In the genomic region with DNA sequence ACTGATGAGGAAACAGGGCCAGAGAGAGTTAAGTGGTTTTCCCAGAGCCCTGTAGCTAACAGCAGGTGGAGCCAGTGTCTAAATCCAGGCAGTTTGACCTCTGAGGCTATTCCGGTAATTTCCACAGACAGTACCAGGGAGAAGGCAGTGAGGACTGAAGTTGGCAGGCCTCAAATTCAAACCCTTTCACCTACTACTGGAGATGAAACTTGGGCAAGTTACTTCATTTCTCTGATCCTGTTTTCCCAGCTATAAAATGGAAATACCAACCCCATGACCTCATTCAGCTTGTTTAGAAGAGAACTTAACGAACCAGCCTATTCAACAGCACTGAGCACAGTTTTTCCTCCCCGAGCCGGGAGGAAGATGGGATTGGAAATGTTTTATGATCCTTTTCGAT, we compare ENCODE assay signal across 8 mouse cellular contexts. TPM values are rescaled to one million over a fixed set of nuclear protein-coding genes. Genes with fewer than 3 reads are reported as not detected.
DNase-seq lines count a peak whose midpoint lies in the region; ATAC-seq and TF ChIP-seq lines count a peak whose summit lies in the region.
"Had no signal": no experiment of that assay in that cellular context is flagged by ENCODE, and none has a peak within 500 bp of the region (broad histone marks: within the 10 kb centered on the region; RNA-seq: fewer than 3 reads in every experiment).

No protein-coding gene starts in this region.

- H3K4me3 ChIP-seq in hindbrain, embryonic 10.5 days = no peak overlapping the region
- no peak overlapping the region for H3K4me3 ChIP-seq in midbrain, embryonic 15.5 days
- H3K4me3 ChIP-seq: erythroblast, embryonic 14.5 days had no signal

- peak; percentile 18; the same call in 1 of the 2 replicates for ATAC-seq in midbrain, embryonic 15.5 days (replicated peaks)

- no peaks in the 10 kb centered on the region for H3K27me3 ChIP-seq in hindbrain, embryonic 10.5 days (ENCODE audit: insufficient read depth, poor library complexity, severe bottlenecking)
- H3K27me3 ChIP-seq in midbrain, embryonic 15.5 days (replicated peaks) = no peaks in the 10 kb centered on the region

- peak overlapping the region; percentile 51; the same call in 1 of the 2 replicates for H3K4me2 ChIP-seq in midbrain, embryonic 15.5 days

- peak overlapping the region; percentile 87 for H3K27ac ChIP-seq in hindbrain, embryonic 10.5 days
- no peak overlapping the region for H3K27ac ChIP-seq in midbrain, embryonic 15.5 days

- no peak overlapping the region for H3K9ac ChIP-seq in midbrain, embryonic 15.5 days

- H3K36me3 ChIP-seq in hindbrain, embryonic 10.5 days = no peaks in the 10 kb centered on the region
- no peaks in the 10 kb centered on the region for H3K36me3 ChIP-seq in midbrain, embryonic 15.5 days (replicated peaks)

- TF ChIP-seq POLR2A in brain, embryonic 14.5 days (IDR thresholded peaks at IDR 0.05; ENCODE audit: borderline replicate concordance, extremely low read depth, insufficient read depth, insufficient read length, poor library complexity, severe bottlenecking) = no peak

- peak; percentile 59; the same call in 1 of the 2 replicates for TF ChIP-seq CTCF in brain, embryonic 14.5 days (IDR thresholded peaks at IDR 0.05; ENCODE audit: borderline replicate concordance, extremely low read depth, insufficient read depth, insufficient read length)

- peak; percentile 81 for DNase-seq in NIH3T3 (ENCODE audit: low read depth)
- DNase-seq in brain, embryonic 14.5 days (ENCODE audit: low read depth) = peak; percentile 85
- peak; percentile 63 for DNase-seq in forelimb bud, embryonic 11.5 days (ENCODE audit: low read depth, low spot score)
- DNase-seq in hindbrain, embryonic 10.5 days (ENCODE audit: low spot score) = peak; percentile 60
- peak; percentile 43 to 61 for DNase-seq in layer of hippocampus, postnatal 14 days (ENCODE audit: low spot score in 2 of 2)
- DNase-seq in yolk sac, embryonic 10.5 days (ENCODE audit: low spot score) = peak; percentile 34

- H3K4me1 ChIP-seq in hindbrain, embryonic 10.5 days (replicated peaks) = peaks cover 41% of the 10 kb centered on the region
- H3K4me1 ChIP-seq in midbrain, embryonic 15.5 days = peaks cover 20% of the 10 kb centered on the region

- WGBS in hindbrain, embryonic 10.5 days = 31% methylated on average over 5 of the region's 5 CpGs
- WGBS in midbrain, embryonic 15.5 days = 12% methylated on average over 5 of the region's 5 CpGs

- no peaks in the 10 kb centered on the region for H3K9me3 ChIP-seq in hindbrain, embryonic 10.5 days
- H3K9me3 ChIP-seq in midbrain, embryonic 15.5 days = no peaks in the 10 kb centered on the region

RNA-seq across cellular contexts. Expression of gene Tm4sf4, which starts 45.2 kb away (rescaled TPM):
- 0.08 TPM in 1 of 2 replicates, not detected in the other for polyA plus RNA-seq in brain, embryonic 14.5 days (2012; rRNA removed)
- polyA plus RNA-seq in hindbrain, embryonic 10.5 days (2016; fragmentation: Nextera tagmentation; extraction: Ambion mirVana) = 0.20 TPM in 1 of 2 replicates, not detected in the other
- total RNA-seq in layer of hippocampus, postnatal 14 days (2021) = not detected
- 0.10 and 0.11 TPM in 2 replicates for polyA plus RNA-seq in midbrain, embryonic 15.5 days (2015; fragmentation: Nextera tagmentation; extraction: Ambion mirVana)
- polyA plus RNA-seq: erythroblast, embryonic 14.5 days had no signal

Comparison
In these comparisons a context has a peak if more than half of its experiments do, and no peak if none do; other contexts are left out.
1. DNase-seq: peak in every context shown above with its lines; median percentile 85 in brain, embryonic 14.5 days; 81 in NIH3T3; 63 in forelimb bud, embryonic 11.5 days; 60 in hindbrain, embryonic 10.5 days; 52 in layer of hippocampus, postnatal 14 days; 34 in yolk sac, embryonic 10.5 days.